In the genomic region with DNA sequence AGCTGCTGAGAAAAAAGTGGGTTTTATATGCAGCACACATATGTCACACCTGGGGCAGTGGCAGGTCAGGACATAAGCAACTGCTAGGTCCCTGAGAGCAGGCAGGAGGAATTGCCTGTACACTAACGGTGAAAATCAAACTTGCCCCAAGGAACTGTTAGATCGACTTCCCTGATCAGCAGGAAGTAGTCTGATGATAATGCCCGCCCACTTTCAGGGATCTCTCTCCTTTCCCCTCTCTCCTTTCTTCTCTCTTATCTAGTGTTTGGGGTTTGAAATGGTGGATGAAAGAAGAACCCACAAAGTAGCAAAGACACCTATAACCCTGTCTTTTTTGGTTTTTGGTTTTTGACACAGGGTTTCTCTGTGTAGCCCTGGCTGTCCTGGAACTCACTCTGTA, we compare ENCODE assay signal across 8 mouse cellular contexts. TPM values are rescaled to one million over a fixed set of nuclear protein-coding genes. Genes with fewer than 3 reads are reported as not detected.
DNase-seq lines count a peak whose midpoint lies in the region; ATAC-seq and TF ChIP-seq lines count a peak whose summit lies in the region.

No protein-coding gene starts in this region.

- no peaks in the 10 kb centered on the region for H3K27me3 ChIP-seq in heart, embryonic 12.5 days (replicated peaks)
- H3K27me3 ChIP-seq in spleen, adult 2 months (ENCODE audit: control insufficient read depth, insufficient read depth, low read length), result no peaks in the 10 kb centered on the region
- no peaks in the 10 kb centered on the region for H3K27me3 ChIP-seq in intestine, embryonic 14.5 days (replicated peaks; ENCODE audit: control insufficient read depth, insufficient read depth, low read length)
- no peaks in the 10 kb centered on the region for H3K27me3 ChIP-seq in stomach, embryonic 14.5 days (ENCODE audit: control insufficient read depth, insufficient read depth, low read length)

- H3K4me3 ChIP-seq in heart, embryonic 12.5 days, result 0 out of 2 replicates have a peak overlapping the region, but pooled peaks have one; percentile 44
- H3K4me3 ChIP-seq in spleen, adult 2 months (ENCODE audit: extremely low read depth, insufficient read depth, insufficient read length), result peak overlapping the region; percentile 35; the same call in 1 of the 2 replicates
- H3K4me3 ChIP-seq in intestine, embryonic 14.5 days (ENCODE audit: low read depth, low read length), result peak overlapping the region; percentile 31; the same call in 1 of the 2 replicates
- peak overlapping the region; percentile 22; the same call in 1 of the 2 replicates for H3K4me3 ChIP-seq in stomach, embryonic 14.5 days (ENCODE audit: low read depth, low read length)

- WGBS in heart, embryonic 12.5 days, result 35% methylated on average over 3 of the region's 3 CpGs
- WGBS in spleen, adult 2 months, result 6% methylated on average over 3 of the region's 3 CpGs
- 41% methylated on average over 3 of the region's 3 CpGs for WGBS in intestine, embryonic 14.5 days
- 35% methylated on average over 3 of the region's 3 CpGs for WGBS in stomach, embryonic 14.5 days

- H3K36me3 ChIP-seq in heart, embryonic 12.5 days, result no peaks in the 10 kb centered on the region
- no peaks in the 10 kb centered on the region for H3K36me3 ChIP-seq in spleen, adult 2 months (ENCODE audit: control insufficient read depth, insufficient read depth, low read length)
- no peaks in the 10 kb centered on the region for H3K36me3 ChIP-seq in intestine, embryonic 14.5 days (ENCODE audit: control insufficient read depth, insufficient read depth, low read length)
- no peaks in the 10 kb centered on the region for H3K36me3 ChIP-seq in stomach, embryonic 14.5 days (ENCODE audit: control insufficient read depth, insufficient read depth, low read length)

- ATAC-seq in heart, embryonic 12.5 days (ENCODE audit: insufficient number of reproducible peaks, low FRiP score), result no peak
- no peak for ATAC-seq in intestine, embryonic 14.5 days (replicated peaks; ENCODE audit: low FRiP score, low TSS enrichment, low read depth)
- ATAC-seq in stomach, embryonic 14.5 days (ENCODE audit: insufficient number of reproducible peaks, insufficient read depth, low FRiP score, low read depth), result no peak

- H3K4me1 ChIP-seq in heart, embryonic 12.5 days (replicated peaks), result peaks cover 25% of the 10 kb centered on the region
- H3K4me1 ChIP-seq in spleen, adult 2 months (ENCODE audit: control insufficient read depth, insufficient read depth, insufficient read length), result peaks cover 16% of the 10 kb centered on the region; the same call in 1 of the 2 replicates
- H3K4me1 ChIP-seq in intestine, embryonic 14.5 days (replicated peaks; ENCODE audit: control insufficient read depth, insufficient read depth, low read length), result peaks cover 17% of the 10 kb centered on the region
- H3K4me1 ChIP-seq in stomach, embryonic 14.5 days (ENCODE audit: control insufficient read depth, insufficient read depth, low read length), result peaks cover 3% of the 10 kb centered on the region; the same call in 1 of the 2 replicates

- H3K9ac ChIP-seq in heart, embryonic 12.5 days, result no peak overlapping the region
- no peak overlapping the region for H3K9ac ChIP-seq in intestine, embryonic 14.5 days (ENCODE audit: low read length)
- no peak overlapping the region for H3K9ac ChIP-seq in stomach, embryonic 14.5 days (replicated peaks; ENCODE audit: low read depth, low read length)

- peak overlapping the region; percentile 69 for H3K4me2 ChIP-seq in heart, embryonic 12.5 days
- H3K4me2 ChIP-seq in intestine, embryonic 14.5 days (ENCODE audit: low read length), result peak overlapping the region; percentile 68; the same call in 1 of the 2 replicates
- H3K4me2 ChIP-seq in stomach, embryonic 14.5 days (replicated peaks; ENCODE audit: low read depth, low read length), result peak overlapping the region; percentile 52; the same call in 1 of the 2 replicates

- no peak for TF ChIP-seq CTCF in spleen, adult 2 months (IDR thresholded peaks at IDR 0.05; ENCODE audit: extremely low read depth, insufficient read depth, insufficient read length, insufficient replicate concordance)

- 0 out of 2 replicates have a peak, but pooled peaks cover 2% of the 10 kb centered on the region for H3K9me3 ChIP-seq in heart, embryonic 12.5 days (replicated peaks)
- H3K9me3 ChIP-seq in intestine, embryonic 14.5 days (ENCODE audit: control insufficient read depth, low read length), result no peaks in the 10 kb centered on the region
- no peaks in the 10 kb centered on the region for H3K9me3 ChIP-seq in stomach, embryonic 14.5 days (ENCODE audit: control insufficient read depth, low read depth, low read length)

- no peak for DNase-seq in heart, adult 9 months (ENCODE audit: low spot score in 2 of 2)
- peak in 1 of 2 experiments; percentile 13 for DNase-seq in spleen, adult 2 months (ENCODE audit: low read depth in 1 of 2, low spot score in 2 of 2)
- DNase-seq in spleen, postnatal 4 days (ENCODE audit: low spot score in 2 of 2), result no peak
- no peak for DNase-seq in intestine, embryonic 14.5 days (ENCODE audit: low spot score)
- DNase-seq in cerebellum, adult 9-11 months, result no peak
- DNase-seq in adrenal gland, postnatal 14 days, result no peak

- no peak; the same call in 1 of the 2 replicates for TF ChIP-seq POLR2A in spleen, adult 2 months (IDR thresholded peaks at IDR 0.05; ENCODE audit: low read depth, low read length)

- H3K27ac ChIP-seq in heart, embryonic 12.5 days (ENCODE audit: poor library complexity, severe bottlenecking), result no peak overlapping the region
- peak overlapping the region; percentile 95 for H3K27ac ChIP-seq in spleen, adult 2 months (ENCODE audit: insufficient read depth, low read length)
- 0 out of 2 replicates have a peak overlapping the region, but pooled peaks have one; percentile 4 for H3K27ac ChIP-seq in intestine, embryonic 14.5 days (ENCODE audit: low read depth)
- no peak overlapping the region for H3K27ac ChIP-seq in stomach, embryonic 14.5 days (ENCODE audit: low read length)

RNA-seq across cellular contexts. Expression of gene D17Wsu92e, which starts 5.1 kb away (rescaled TPM):
- 14.8 and 15.1 TPM in 2 replicates for polyA plus RNA-seq in heart, embryonic 12.5 days (2016; fragmentation: Nextera tagmentation; extraction: Ambion mirVana)
- polyA plus RNA-seq in spleen, adult 2 months (2012; rRNA removed), result 63.8 and 64.6 TPM in 2 replicates
- polyA plus RNA-seq in intestine, embryonic 14.5 days (2014; fragmentation: Nextera tagmentation; extraction: Ambion mirVana), result 20.1 and 23.4 TPM in 2 replicates
- 21.6 and 22.3 TPM in 2 replicates for polyA plus RNA-seq in stomach, embryonic 14.5 days (2014; fragmentation: Nextera tagmentation; extraction: Ambion mirVana)
- 142 and 151 TPM in 2 replicates for total RNA-seq in adrenal gland, postnatal 14 days (2021)

RNA-seq across cellular contexts. Expression of gene Snrpc, which starts 12.4 kb away (rescaled TPM):
- polyA plus RNA-seq in heart, embryonic 12.5 days (2016; fragmentation: Nextera tagmentation; extraction: Ambion mirVana), result 221 and 222 TPM in 2 replicates
- 63.5 and 104 TPM in 2 replicates for polyA plus RNA-seq in spleen, adult 2 months (2012; rRNA removed)
- polyA plus RNA-seq in intestine, embryonic 14.5 days (2014; fragmentation: Nextera tagmentation; extraction: Ambion mirVana), result 302 and 314 TPM in 2 replicates
- 309 and 325 TPM in 2 replicates for polyA plus RNA-seq in stomach, embryonic 14.5 days (2014; fragmentation: Nextera tagmentation; extraction: Ambion mirVana)
- 93.1 and 94.6 TPM in 2 replicates for total RNA-seq in adrenal gland, postnatal 14 days (2021)

RNA-seq across cellular contexts. Expression of gene Uhrf1bp1, which starts 30.7 kb away (rescaled TPM):
- 6.4 and 7.2 TPM in 2 replicates for polyA plus RNA-seq in heart, embryonic 12.5 days (2016; fragmentation: Nextera tagmentation; extraction: Ambion mirVana)
- polyA plus RNA-seq in spleen, adult 2 months (2012; rRNA removed), result 2.5 and 3.4 TPM in 2 replicates
- 5.8 and 6.6 TPM in 2 replicates for polyA plus RNA-seq in intestine, embryonic 14.5 days (2014; fragmentation: Nextera tagmentation; extraction: Ambion mirVana)
- polyA plus RNA-seq in stomach, embryonic 14.5 days (2014; fragmentation: Nextera tagmentation; extraction: Ambion mirVana), result 6.4 and 7.5 TPM in 2 replicates
- total RNA-seq in adrenal gland, postnatal 14 days (2021), result 24.4 and 29.9 TPM in 2 replicates

Comparison
In these comparisons a context has a peak if more than half of its experiments do, and no peak if none do; other contexts are left out.
1. H3K27ac ChIP-seq: peak in spleen, adult 2 months (single experiment) and intestine, embryonic 14.5 days (single experiment); none in heart, embryonic 12.5 days (single experiment) and stomach, embryonic 14.5 days (single experiment).
2. Peak in every context shown above with its lines, with median percentiles within 50 percentile points of each other: H3K4me2 ChIP-seq and H3K4me3 ChIP-seq.